ENCODE assay signal across 36 mouse cellular contexts in the genomic region with DNA sequence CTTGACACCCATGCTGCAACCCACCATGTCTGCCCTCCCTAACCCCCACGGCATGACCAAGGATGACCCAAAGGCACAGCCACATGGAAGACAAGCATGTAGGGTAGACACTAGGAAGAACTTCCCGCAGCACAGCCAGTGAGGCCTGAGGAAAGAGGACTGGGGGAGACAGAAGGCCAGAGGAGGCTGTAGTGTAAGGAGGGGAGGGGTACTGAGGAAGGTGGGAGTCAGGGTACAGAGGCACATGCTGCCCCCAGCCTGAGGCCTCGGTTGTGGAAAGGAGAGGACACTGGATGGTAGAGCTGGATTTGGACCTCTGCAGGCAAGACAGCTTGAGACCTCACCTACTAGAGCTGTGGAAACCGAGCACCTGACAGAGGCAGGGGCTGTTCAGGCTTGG. TPM values are rescaled to one million over a fixed set of nuclear protein-coding genes. Genes with fewer than 3 reads are reported as not detected.
"Had no signal": no experiment of that assay in that cellular context is flagged by ENCODE, and none has a peak within 500 bp of the region (broad histone marks: within the 10 kb centered on the region; RNA-seq: fewer than 3 reads in every experiment).

No protein-coding gene starts in this region.

- H3K4me2 ChIP-seq: limb, embryonic 12.5 days; limb, embryonic 13.5 days; limb, embryonic 15.5 days; liver, embryonic 11.5 days; liver, embryonic 12.5 days; liver, embryonic 15.5 days; lung, embryonic 14.5 days; lung, embryonic 15.5 days; midbrain, embryonic 11.5 days; midbrain, embryonic 12.5 days; midbrain, embryonic 13.5 days; midbrain, embryonic 15.5 days; neural tube, embryonic 12.5 days had no signal

- H3K27ac ChIP-seq: limb, embryonic 10.5 days; limb, embryonic 15.5 days; liver, embryonic 12.5 days; liver, embryonic 14.5 days; liver, embryonic 15.5 days; lung, embryonic 15.5 days; macrophage; midbrain, embryonic 10.5 days; midbrain, embryonic 12.5 days; midbrain, embryonic 13.5 days; midbrain, embryonic 15.5 days; neural tube, embryonic 12.5 days had no signal

- H3K27me3 ChIP-seq: limb, embryonic 15.5 days; midbrain, embryonic 12.5 days; midbrain, embryonic 15.5 days; neural tube, embryonic 12.5 days had no signal

- H3K36me3 ChIP-seq: limb, embryonic 10.5 days; limb, embryonic 15.5 days; liver, embryonic 12.5 days; liver, embryonic 13.5 days; liver, embryonic 15.5 days; lung, embryonic 15.5 days; midbrain, embryonic 15.5 days had no signal

- ATAC-seq: liver, postnatal 0 days; lung, postnatal 0 days; midbrain, embryonic 13.5 days; midbrain, embryonic 15.5 days; midbrain, embryonic 16.5 days had no signal

- H3K4me3 ChIP-seq: limb, embryonic 10.5 days; limb, embryonic 12.5 days; limb, embryonic 13.5 days; limb, embryonic 15.5 days; liver, embryonic 12.5 days; liver, embryonic 13.5 days; liver, embryonic 15.5 days; lung, embryonic 15.5 days; megakaryocyte, embryonic 14.5 days; midbrain, embryonic 10.5 days; midbrain, embryonic 12.5 days; midbrain, embryonic 13.5 days; midbrain, embryonic 15.5 days; myocyte; neural tube, embryonic 12.5 days had no signal

- H3K4me1 ChIP-seq: lung, embryonic 15.5 days; neural tube, embryonic 12.5 days had no signal

- DNase-seq: left cerebral cortex, postnatal 4 days; liver; liver, embryonic 13.5 days; liver, postnatal 0 days; lung, adult 18-20 months; lung, adult 2 months; lung, embryonic 14.5 days; lung, postnatal 10 days; lung, postnatal 14 days; lung, postnatal 36 days; lung, postnatal 4 days; midbrain, embryonic 14.5 days had no signal

- H3K9me3 ChIP-seq: limb, embryonic 10.5 days; limb, embryonic 12.5 days; limb, embryonic 13.5 days; limb, embryonic 15.5 days; liver, embryonic 12.5 days; liver, embryonic 13.5 days; liver, embryonic 15.5 days; lung, embryonic 15.5 days; megakaryocyte, embryonic 14.5 days; midbrain, embryonic 10.5 days; midbrain, embryonic 12.5 days; midbrain, embryonic 13.5 days; midbrain, embryonic 15.5 days; neural tube, embryonic 12.5 days had no signal

- H3K9ac ChIP-seq: limb, embryonic 12.5 days; limb, embryonic 15.5 days; liver, embryonic 15.5 days; liver, postnatal 0 days; lung, embryonic 14.5 days; lung, embryonic 15.5 days; midbrain, embryonic 13.5 days; midbrain, embryonic 15.5 days had no signal

RNA-seq across cellular contexts. Expression of a gene that starts 41.6 kb away (rescaled TPM):
- polyA plus RNA-seq: liver, adult 2 months; liver, embryonic 15.5 days; liver, postnatal 0 days; macrophage had no signal

RNA-seq across cellular contexts. Expression of a gene that starts 42.7 kb away (rescaled TPM):
- polyA plus RNA-seq: limb, embryonic 10.5 days; limb, embryonic 11.5 days; limb, embryonic 12.5 days; midbrain, embryonic 13.5 days; midbrain, postnatal 0 days; neural tube, embryonic 11.5 days; neural tube, embryonic 12.5 days had no signal
